Mouse (Mus musculus) gastrocnemius, postnatal 25 days (tissue): ENCODE data around the gene Mid2. TPM values are rescaled to one million over a fixed set of nuclear protein-coding genes. Genes with fewer than 3 reads are reported as not detected.
A peak's percentile ranks its signal among the peaks of the same experiment; 100 is the strongest.
"Not testable (repeated sequence)": the region's sequence is repeated elsewhere in the genome, so short reads cannot be mapped to it uniquely, and the experiment has no call there.

Experiments
- DNase-seq: peaks from one replicate; pipeline ENCODE4 v3.0.0; 2022
- long read RNA-seq, 2 experiments: library from polyadenylated mRNA; stranded (forward); transcript quantifications; one replicate each; pipeline ENCODE4 v2.0.0; 2021
- total RNA-seq, 2 experiments: library from RNA; stranded (reverse); gene quantifications; 1 replicate in 1 of 2; 2 replicates in 1 of 2; pipeline ENCODE4 v1.2.3; 2021

Gene Mid2
- 1 to 10 TPM; 6.2 to 7.2 TPM for total RNA-seq
- long read RNA-seq, experiment 1: 0 reads
- long read RNA-seq, experiment 2, partial matches to known transcripts: 0 of 2 reads
- long read RNA-seq, experiment 2, other reads (novel, unspliced or antisense): 2 of 2 reads

GRCm38 (mm10) chrX:140664479-140665241 lies at the start of gene Mid2:
TSS of gene Mid2 (plus strand) at chrX:140664599.
- peak; percentile 8 for DNase-seq

- DNase-seq: no peak
These were observed 39.4 kb upstream of the Mid2 start for GRCm38 (mm10) chrX:140624875-140625594.

DNA sequence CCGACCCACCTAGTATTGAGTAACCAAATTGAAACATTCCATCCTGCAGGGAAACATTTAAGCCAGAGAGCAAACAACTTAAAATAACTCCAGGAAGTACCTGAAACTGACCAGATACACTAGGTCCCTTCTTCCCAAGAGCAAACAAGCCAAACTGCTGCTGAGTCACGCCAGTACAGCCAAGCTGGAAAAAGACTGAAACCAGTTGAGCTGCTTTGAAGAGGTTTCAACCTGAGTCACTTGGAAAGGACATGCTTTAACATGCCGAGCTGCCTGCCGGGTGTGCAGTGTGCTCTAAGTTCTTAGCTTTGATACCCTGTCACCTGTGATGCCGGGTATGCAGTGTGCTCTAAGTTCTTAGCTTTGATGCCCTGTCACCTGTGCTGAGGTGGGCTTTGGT lies 26.4 kb upstream of the Mid2 start:
- DNase-seq: no peak

- no peak for DNase-seq
These were observed 24.8 kb upstream of the Mid2 start for GRCm38 (mm10) chrX:140639592-140639991.

- no peak for DNase-seq
These were observed 3.7 kb upstream of the Mid2 start for GRCm38 (mm10) chrX:140660731-140661130.

DNA sequence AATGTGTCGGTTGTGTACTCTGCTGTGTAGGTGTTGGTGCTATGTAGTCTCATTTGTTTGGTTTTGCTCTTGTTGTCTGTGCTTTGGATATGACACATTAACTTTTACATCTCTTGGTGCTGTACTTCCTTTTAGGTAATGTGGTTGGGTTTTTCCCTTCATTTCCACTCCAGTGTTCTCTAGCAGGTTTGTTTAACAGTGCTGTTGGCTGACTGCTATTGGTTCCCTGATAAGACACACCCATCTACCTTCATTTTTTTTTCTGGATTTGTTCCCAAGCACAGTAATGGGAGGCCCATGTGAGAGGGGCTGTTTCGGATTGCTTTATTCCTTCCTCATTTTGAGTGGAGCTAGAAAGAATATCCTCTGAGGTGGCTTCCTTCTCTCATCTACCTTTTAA lies 883 bp upstream of the Mid2 start:
- no peak for DNase-seq

DNA sequence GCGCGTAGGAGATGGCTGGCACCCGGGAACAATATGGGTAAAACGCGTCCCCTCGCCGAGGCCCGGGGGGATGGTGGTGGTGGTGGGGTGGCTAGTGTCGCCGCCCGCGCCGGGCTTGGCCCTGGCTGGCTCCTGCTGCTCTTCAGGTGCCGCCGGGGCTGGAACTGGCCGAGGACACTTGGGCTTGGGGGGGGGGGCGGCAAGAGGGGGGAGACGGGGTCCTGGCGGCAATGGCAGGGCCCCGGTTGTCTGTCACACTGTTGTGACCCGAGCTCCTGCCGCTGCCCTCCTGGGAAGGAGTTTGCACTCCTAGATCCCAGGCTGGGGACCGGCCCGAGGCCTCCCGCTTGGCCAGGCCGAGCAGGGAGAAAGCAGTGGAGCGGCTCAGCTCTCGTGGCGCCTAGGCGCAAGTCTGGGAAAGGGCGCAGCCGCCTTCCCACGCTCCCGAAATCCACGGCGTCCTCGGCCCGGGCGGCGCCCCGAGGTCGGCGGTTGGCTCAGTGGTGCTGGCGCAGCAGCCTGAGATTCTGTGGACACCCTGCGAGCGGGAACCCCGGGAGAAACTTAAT lies 927 bp downstream of the Mid2 start:
- DNase-seq: peak; percentile 24

GRCm38 (mm10) chrX:140675444-140675843 lies 11.0 kb downstream of the Mid2 start:
- DNase-seq: no peak

GRCm38 (mm10) chrX:140688335-140688734 lies 23.9 kb downstream of the Mid2 start:
- DNase-seq: no peak

- not testable (repeated sequence) for DNase-seq
These were observed 33.6 kb downstream of the Mid2 start for GRCm38 (mm10) chrX:140697872-140698463.

DNA sequence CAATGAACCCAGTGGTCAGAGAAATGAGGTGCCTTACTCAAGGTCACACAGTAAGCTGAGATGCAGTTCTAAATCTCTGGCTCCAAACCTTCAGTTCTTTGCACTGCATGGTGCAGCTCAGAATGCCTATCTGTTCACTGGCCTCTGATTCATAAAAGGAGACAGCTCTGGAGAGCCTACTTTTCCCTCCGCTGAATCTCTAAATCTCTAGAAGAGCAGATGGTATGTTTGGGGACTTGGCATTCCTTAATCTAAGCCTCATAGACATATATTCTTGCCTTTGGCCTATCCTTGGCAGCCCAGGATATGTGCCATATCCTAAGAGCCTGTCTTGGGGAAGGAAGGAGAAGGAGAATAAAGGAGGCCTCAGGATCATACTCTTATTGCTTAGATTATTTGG lies 38.8 kb downstream of the Mid2 start:
- no peak for DNase-seq

DNA sequence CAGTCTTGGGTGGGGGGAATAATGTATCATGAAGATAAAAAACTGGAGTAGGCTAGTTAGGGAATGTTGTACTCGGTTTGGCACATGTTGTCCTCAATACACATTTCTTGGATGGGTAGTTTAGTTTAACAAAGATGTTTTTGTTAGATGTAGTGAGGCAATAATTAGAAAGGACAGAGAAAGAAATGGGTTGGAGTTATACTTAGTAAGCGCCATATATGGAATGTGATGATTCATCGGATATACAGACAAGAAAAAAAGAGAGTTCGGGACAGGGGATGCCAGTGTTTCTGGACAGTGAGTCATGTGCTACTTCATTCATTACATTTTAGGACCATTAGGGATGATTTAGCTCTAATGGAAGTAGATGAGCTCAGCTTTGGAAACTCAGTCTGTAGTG lies 41.7 kb downstream of the Mid2 start:
- no peak for DNase-seq

GRCm38 (mm10) chrX:140722400-140722799 lies 58.0 kb downstream of the Mid2 start:
- DNase-seq: no peak

DNA sequence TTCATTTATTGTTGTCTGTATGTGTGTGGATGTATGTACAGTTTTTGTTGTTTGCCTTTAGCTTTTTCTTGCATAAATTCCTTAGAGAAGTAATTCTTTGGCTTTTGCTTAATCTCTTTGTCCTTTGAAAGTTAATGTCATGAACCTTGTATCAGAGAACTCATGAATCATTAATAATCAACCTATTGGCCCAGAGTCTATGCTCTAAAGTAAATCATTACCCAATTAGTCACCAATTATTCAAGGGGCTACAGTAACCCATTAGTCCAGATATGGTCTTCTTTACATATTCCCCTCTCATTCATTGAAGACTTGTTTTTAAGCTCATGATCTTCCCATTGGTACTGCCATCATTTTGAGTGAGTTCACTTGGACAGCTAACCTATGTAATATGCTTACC lies 74.6 kb downstream of the Mid2 start:
- no peak for DNase-seq

GRCm38 (mm10) chrX:140743213-140743612 lies 78.8 kb downstream of the Mid2 start:
- no peak for DNase-seq

GRCm38 (mm10) chrX:140769794-140770193 lies 105.4 kb downstream of the Mid2 start:
- no peak for DNase-seq

DNA sequence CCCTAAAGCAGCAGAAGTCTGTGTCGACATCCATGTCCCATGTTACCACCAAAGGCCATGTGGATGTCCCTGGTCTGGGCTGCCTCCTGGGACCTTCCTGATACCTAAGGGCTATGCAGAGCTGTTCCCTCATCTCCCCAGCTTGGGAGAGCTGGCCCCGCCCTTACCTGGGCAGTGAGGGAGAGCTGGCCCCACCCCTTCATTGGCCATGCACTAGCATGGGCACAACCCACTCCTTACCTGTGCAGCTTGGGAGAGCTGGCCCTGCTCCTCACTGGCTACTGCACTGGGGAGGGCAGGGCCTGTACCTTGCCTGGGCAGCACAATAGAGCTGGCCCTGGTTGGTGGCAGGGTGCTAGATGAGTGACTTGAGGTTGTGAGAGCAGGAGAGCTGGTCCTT lies 140.9 kb downstream of the Mid2 start:
- no peak for DNase-seq

- no peak for DNase-seq
These were observed 149.1 kb downstream of the Mid2 start, which contains the start of gene Tex13b for GRCm38 (mm10) chrX:140813312-140814006. TSS of gene Tex13b (minus strand) at chrX:140813433.
